1 mouse cellular context compared by ENCODE assay signal in genomic region chr10:84702115-84702514, GRCm38 (mm10).
TF ChIP-seq lines count a peak whose summit lies in the region.

No protein-coding gene starts in this region.

TF ChIP-seq in MEL, 35 proteins besides CTCF, POLR2A, EP300 and RAD21 (continued from another document):
- TF ChIP-seq MAFK (IDR thresholded peaks at IDR 0.05; ENCODE audit: borderline replicate concordance, low read depth, low read length), result no peak
- no peak for TF ChIP-seq TCF12 (IDR thresholded peaks at IDR 0.05; ENCODE audit: low read depth, low read length)
- no peak for TF ChIP-seq CHD1 (IDR thresholded peaks at IDR 0.05; ENCODE audit: low read depth, low read length)
- no peak for TF ChIP-seq RCOR1 (IDR thresholded peaks at IDR 0.05; ENCODE audit: low read depth, low read length)
- no peak for TF ChIP-seq TBP (IDR thresholded peaks at IDR 0.05; ENCODE audit: low read depth, low read length)
